Mouse (Mus musculus): ENCODE measurements around the gene Ppp3r1. TPM values are rescaled to one million over a fixed set of nuclear protein-coding genes. Genes with fewer than 3 reads are reported as not detected.

Gene Ppp3r1
- polyA plus RNA-seq, 1 experiment from 2014 or later, result 116 TPM

DNA sequence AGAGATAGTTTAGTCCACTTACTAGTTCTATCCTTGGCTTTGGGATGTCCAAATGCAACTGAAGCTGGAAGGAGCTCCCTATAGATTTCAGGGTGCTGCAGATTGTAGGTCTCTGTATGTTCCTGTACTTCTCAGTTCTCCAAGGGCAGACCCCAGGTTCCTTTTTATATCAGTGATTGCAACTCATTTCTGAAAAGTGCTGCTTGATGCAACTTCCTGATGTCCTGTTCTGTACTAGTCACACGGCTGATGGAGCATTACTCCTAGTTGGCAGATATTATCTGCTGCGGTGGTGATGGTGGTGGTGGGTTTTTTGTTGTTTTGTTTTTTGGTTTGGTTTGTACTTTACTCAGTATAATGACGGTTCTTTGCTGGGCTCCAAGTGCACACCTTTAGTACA lies 21.7 kb downstream of the Ppp3r1 start:
- H3K36me3 ChIP-seq (ENCODE audit: inconsistent target), result no peaks in the 10 kb centered on the region
- 26% methylated on average over 3 of the region's 3 CpGs for WGBS (ENCODE audit: missing documents)
- no peak overlapping the region for H3K4me3 ChIP-seq (ENCODE audit: inconsistent target)
- peak overlapping the region; percentile 28 for H3K27ac ChIP-seq
- peaks cover 100% of the 10 kb centered on the region for H3K79me2 ChIP-seq (ENCODE audit: inconsistent target)

GRCm38 (mm10) chr11:17181807-17182206 lies 22.7 kb downstream of the Ppp3r1 start, which contains the start of gene Wdr92:
Wdr92 (plus strand) TSS chr11:17182107.
- 96% methylated on average over 3 of the region's 3 CpGs for WGBS (ENCODE audit: missing documents)
- H3K79me2 ChIP-seq (ENCODE audit: inconsistent target), result peaks cover 100% of the 10 kb centered on the region

DNA sequence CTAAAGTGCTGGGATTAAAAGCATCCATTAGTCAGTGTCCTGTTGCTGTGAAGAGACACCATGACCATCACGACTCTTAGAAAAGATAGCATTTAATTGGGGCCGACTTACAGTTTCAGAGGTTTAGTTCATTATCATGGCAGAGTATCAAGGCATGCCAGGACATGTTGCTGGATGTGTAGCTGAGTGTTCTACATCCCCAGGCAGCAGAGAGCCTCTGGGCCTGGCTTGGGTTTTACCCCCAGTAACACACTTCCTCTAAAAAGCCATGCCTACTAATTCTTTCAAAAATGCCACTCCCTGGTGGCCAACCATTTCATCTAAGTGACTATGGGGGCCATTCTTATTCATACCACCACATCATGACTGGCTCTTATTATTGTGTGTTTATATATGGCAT lies 24.1 kb downstream of the Ppp3r1 start:
- no peak overlapping the region for H3K27ac ChIP-seq
- no peak overlapping the region for H3K4me3 ChIP-seq (ENCODE audit: inconsistent target)
- H3K36me3 ChIP-seq (ENCODE audit: inconsistent target), result no peaks in the 10 kb centered on the region
- 100% methylated on average over 2 of the region's 2 CpGs for WGBS (ENCODE audit: missing documents)
- peaks cover 100% of the 10 kb centered on the region for H3K79me2 ChIP-seq (ENCODE audit: inconsistent target)

More at GRCm38 (mm10) chr11:17181807-17182206, 22.7 kb downstream of the Ppp3r1 start, which contains the start of gene Wdr92:
- H3K36me3 ChIP-seq (ENCODE audit: inconsistent target), result no peaks in the 10 kb centered on the region
- no peak within 1 kb of the TSS for H3K4me3 ChIP-seq (ENCODE audit: inconsistent target)
- H3K27ac ChIP-seq, result peak within 1 kb of the TSS; percentile 28

GRCm38 (mm10) chr11:17187649-17188048 lies 28.6 kb downstream of the Ppp3r1 start:
- H3K36me3 ChIP-seq (ENCODE audit: inconsistent target), result no peaks in the 10 kb centered on the region
- H3K79me2 ChIP-seq (ENCODE audit: inconsistent target), result peaks cover 99% of the 10 kb centered on the region
- 97% methylated on average over 3 of the region's 3 CpGs for WGBS (ENCODE audit: missing documents)
- H3K27ac ChIP-seq, result no peak overlapping the region
- no peak overlapping the region for H3K4me3 ChIP-seq (ENCODE audit: inconsistent target)

DNA sequence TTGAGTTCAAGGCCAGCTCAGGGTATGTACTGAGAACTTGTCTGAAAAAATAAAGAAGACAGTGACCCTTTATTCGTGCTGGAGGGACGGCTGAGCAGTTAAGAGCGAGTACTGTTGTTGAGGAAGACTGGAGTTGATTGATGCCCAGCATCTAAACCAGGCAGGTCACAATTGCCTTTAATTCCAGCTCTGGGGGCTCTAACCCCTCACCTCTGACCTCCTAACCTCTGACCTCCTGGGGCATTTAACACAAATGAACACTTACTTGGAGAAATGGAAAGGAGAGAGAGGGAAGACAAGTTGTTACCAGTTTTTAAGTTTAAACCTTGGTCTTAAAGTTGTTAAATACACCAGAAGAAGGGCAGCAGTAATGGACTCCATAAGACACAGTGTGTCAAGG lies 29.7 kb downstream of the Ppp3r1 start:
- Histone ChIP-seq H3K4me3 (ENCODE audit: inconsistent target) (no peak overlapping the region), H3K79me2 (ENCODE audit: inconsistent target) (peaks cover 89% of the 10 kb centered on the region), H3K36me3 (ENCODE audit: inconsistent target) (no peaks in the 10 kb centered on the region; the same call in 1 of the 2 replicates), H3K27ac (no peak overlapping the region)
- 100% methylated on average over 3 of the region's 3 CpGs for WGBS (ENCODE audit: missing documents)

GRCm38 (mm10) chr11:17192151-17192844 lies 33.2 kb downstream of the Ppp3r1 start:
- Histone ChIP-seq H3K79me2 (ENCODE audit: inconsistent target) (peaks cover 54% of the 10 kb centered on the region), H3K36me3 (ENCODE audit: inconsistent target) (peaks cover 33% of the 10 kb centered on the region), H3K27ac (no peak overlapping the region), H3K4me3 (ENCODE audit: inconsistent target) (no peak overlapping the region)
- 88% methylated on average over 9 of the region's 9 CpGs for WGBS (ENCODE audit: missing documents)

GRCm38 (mm10) chr11:17199170-17199569 lies 40.1 kb downstream of the Ppp3r1 start:
- Histone ChIP-seq H3K36me3 (ENCODE audit: inconsistent target) (peaks cover 72% of the 10 kb centered on the region), H3K4me3 (ENCODE audit: inconsistent target) (no peak overlapping the region), H3K79me2 (ENCODE audit: inconsistent target) (no peaks in the 10 kb centered on the region), H3K27ac (no peak overlapping the region)
- WGBS (ENCODE audit: missing documents), result 79% methylated on average over 5 of the region's 5 CpGs

- 97% methylated on average over 3 of the region's 3 CpGs for WGBS (ENCODE audit: missing documents)
- H3K36me3 ChIP-seq (ENCODE audit: inconsistent target), result peaks cover 72% of the 10 kb centered on the region
- H3K27ac ChIP-seq, result no peak overlapping the region
Observed at GRCm38 (mm10) chr11:17199840-17200501, 40.9 kb downstream of the Ppp3r1 start.

GRCm38 (mm10) chr11:17200936-17201335 lies 41.9 kb downstream of the Ppp3r1 start:
- H3K27ac ChIP-seq, result no peak overlapping the region
- WGBS (ENCODE audit: missing documents), result 85% methylated on average over 4 of the region's 4 CpGs
- H3K36me3 ChIP-seq (ENCODE audit: inconsistent target), result peaks cover 69% of the 10 kb centered on the region
- no peak overlapping the region for H3K4me3 ChIP-seq (ENCODE audit: inconsistent target)
- no peaks in the 10 kb centered on the region; the same call in 1 of the 2 replicates for H3K79me2 ChIP-seq (ENCODE audit: inconsistent target)

More at GRCm38 (mm10) chr11:17199840-17200501, 40.9 kb downstream of the Ppp3r1 start:
- Histone ChIP-seq H3K4me3 (ENCODE audit: inconsistent target) (no peak overlapping the region), H3K79me2 (ENCODE audit: inconsistent target) (no peaks in the 10 kb centered on the region)

DNA sequence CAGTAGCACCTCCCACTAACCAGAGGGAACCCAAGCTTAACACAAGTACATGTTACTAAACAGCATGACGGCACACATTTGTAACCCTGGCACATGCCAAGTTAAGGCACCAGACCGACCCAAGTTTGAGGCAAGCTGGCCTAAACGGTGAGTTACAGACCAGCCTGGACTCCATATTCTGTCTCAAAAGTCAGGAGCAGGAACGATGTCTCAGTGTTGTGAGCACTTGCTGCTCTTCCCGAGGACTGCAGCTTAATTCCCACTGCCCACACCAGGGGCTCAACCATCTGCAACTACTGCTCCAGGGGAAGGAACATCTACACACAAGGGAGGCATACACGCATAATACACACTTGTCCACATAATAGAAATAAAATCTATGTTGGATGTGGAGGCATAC lies 43.4 kb downstream of the Ppp3r1 start:
- no peaks in the 10 kb centered on the region; the same call in 1 of the 2 replicates for H3K79me2 ChIP-seq (ENCODE audit: inconsistent target)
- H3K4me3 ChIP-seq (ENCODE audit: inconsistent target), result no peak overlapping the region
- H3K27ac ChIP-seq, result no peak overlapping the region
- WGBS (ENCODE audit: missing documents), result 95% methylated on average over 6 of the region's 6 CpGs
- H3K36me3 ChIP-seq (ENCODE audit: inconsistent target), result peaks cover 57% of the 10 kb centered on the region

GRCm38 (mm10) chr11:17211258-17212140 lies 52.4 kb downstream of the Ppp3r1 start, which contains the start of gene Pno1:
Pno1 (minus strand) TSS chr11:17211568.
- 0 out of 2 replicates have a peak, but pooled peaks cover 6% of the 10 kb centered on the region for H3K36me3 ChIP-seq (ENCODE audit: inconsistent target)
- under 1% methylated on average over 65 of the region's 65 CpGs for WGBS (ENCODE audit: missing documents)

DNA sequence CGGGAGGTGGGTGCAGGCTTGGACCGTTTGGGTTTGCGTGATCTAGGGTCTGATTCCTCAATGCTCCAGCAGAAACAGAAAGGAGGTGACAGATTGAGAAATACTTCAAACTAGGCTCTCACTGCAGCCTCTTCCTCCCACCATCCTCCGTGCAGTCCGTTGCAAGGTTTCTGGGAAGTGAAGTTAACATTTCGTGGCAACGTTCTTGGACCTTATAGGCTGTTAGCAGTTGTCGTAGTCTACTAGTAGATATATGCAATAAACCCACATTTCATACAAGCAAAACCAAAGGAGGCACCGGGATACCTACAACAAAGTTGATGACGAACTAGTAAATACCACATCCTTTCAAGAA lies 53.1 kb downstream of the Ppp3r1 start:
- Histone ChIP-seq H3K79me2 (ENCODE audit: inconsistent target) (peaks cover 52% of the 10 kb centered on the region), H3K4me3 (ENCODE audit: inconsistent target) (peak overlapping the region; percentile 99), H3K36me3 (ENCODE audit: inconsistent target) (0 out of 2 replicates have a peak, but pooled peaks cover 6% of the 10 kb centered on the region), H3K27ac (peak overlapping the region; percentile 96)
- WGBS (ENCODE audit: missing documents), result 1% methylated on average over 10 of the region's 10 CpGs

More at GRCm38 (mm10) chr11:17211258-17212140, 52.4 kb downstream of the Ppp3r1 start, which contains the start of gene Pno1:
- H3K4me3 ChIP-seq (ENCODE audit: inconsistent target), result peak within 1 kb of the TSS; percentile 99
- H3K27ac ChIP-seq, result peak within 1 kb of the TSS; percentile 96
- peaks cover 52% of the 10 kb centered on the region for H3K79me2 ChIP-seq (ENCODE audit: inconsistent target)

DNA sequence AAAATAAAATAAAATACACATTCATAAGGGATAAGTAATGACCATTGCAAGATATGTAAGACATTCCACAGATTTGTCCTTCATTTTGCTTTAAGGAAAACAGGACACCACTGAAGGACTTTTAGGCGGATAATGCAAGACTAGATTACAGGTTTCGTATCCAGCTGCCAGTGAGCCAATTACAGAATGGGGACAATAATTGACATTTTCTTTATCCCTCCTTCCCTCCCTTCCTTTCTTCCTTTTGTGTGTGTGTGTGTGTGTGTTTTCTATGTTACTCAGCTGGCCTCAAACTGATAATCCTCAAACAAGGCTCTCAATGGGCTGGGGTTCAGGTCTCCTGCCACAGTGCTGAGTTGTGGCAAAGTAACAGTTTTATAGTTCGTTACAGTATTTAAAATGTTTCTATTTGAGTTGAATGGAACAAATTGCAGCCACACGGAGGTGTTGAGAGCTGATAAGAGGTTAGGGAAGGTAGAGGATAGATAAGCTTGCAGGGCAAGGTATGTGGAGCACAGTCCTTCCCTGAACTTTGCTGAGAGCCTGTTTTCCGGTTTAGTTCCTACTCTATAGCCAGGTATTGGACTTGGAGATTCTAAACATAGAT lies 53.9 kb downstream of the Ppp3r1 start:
- Histone ChIP-seq H3K27ac (no peak overlapping the region), H3K4me3 (ENCODE audit: inconsistent target) (peak overlapping the region; percentile 99; the same call in 1 of the 2 replicates)

DNA sequence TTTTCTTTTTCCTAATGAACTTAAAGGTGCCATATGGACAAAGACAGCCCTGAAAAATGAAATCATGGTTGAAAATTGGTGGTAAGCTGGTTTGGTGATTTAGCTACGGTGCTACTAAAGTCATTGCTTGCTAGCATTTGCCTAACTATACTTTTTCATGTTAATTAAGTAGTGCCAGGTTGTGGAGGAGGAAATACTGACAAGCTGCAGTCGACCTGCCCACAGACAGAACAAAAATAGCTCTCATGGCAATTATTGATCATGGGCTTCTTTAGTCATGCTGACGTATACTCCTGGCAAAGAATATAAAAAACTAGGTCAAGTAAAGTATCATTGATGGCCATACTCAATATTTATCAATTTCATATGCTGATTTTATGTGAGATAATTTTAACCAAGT lies 56.4 kb downstream of the Ppp3r1 start:
- no peaks in the 10 kb centered on the region for H3K36me3 ChIP-seq (ENCODE audit: inconsistent target)
- no peak overlapping the region for H3K27ac ChIP-seq
- 83% methylated on average over 3 of the region's 3 CpGs for WGBS (ENCODE audit: missing documents)
- H3K79me2 ChIP-seq (ENCODE audit: inconsistent target), result peaks cover 33% of the 10 kb centered on the region
- no peak overlapping the region for H3K4me3 ChIP-seq (ENCODE audit: inconsistent target)

More for the DNA sequence above, 53.9 kb downstream of the Ppp3r1 start:
- Histone ChIP-seq H3K36me3 (ENCODE audit: inconsistent target) (0 out of 2 replicates have a peak, but pooled peaks cover 6% of the 10 kb centered on the region), H3K79me2 (ENCODE audit: inconsistent target) (peaks cover 52% of the 10 kb centered on the region)
- WGBS (ENCODE audit: missing documents), result 78% methylated on average over 5 of the region's 5 CpGs
